Mouse (Mus musculus) brain, embryonic 14.5 days (tissue): ENCODE results near the gene Ddx60.

Source experiments
- CTCF ChIP-seq: fragments of 200-500 bp; IDR thresholded peaks from 2 replicates; pipeline ENCODE4 v1.5.1; 2012; ENCODE audit warnings: inconsistent platforms, mild to moderate bottlenecking, moderate library complexity, borderline replicate concordance; ENCODE audit not compliant: insufficient read depth, insufficient read length; ENCODE audit errors: extremely low read depth
- POLR2A ChIP-seq: fragments of 200-500 bp; IDR thresholded peaks from 2 replicates; pipeline ENCODE4 v1.6.1; 2012; ENCODE audit warnings: mild to moderate bottlenecking, inconsistent platforms, borderline replicate concordance; ENCODE audit not compliant: poor library complexity, insufficient read depth, insufficient read length, severe bottlenecking; ENCODE audit errors: extremely low read depth

DNA sequence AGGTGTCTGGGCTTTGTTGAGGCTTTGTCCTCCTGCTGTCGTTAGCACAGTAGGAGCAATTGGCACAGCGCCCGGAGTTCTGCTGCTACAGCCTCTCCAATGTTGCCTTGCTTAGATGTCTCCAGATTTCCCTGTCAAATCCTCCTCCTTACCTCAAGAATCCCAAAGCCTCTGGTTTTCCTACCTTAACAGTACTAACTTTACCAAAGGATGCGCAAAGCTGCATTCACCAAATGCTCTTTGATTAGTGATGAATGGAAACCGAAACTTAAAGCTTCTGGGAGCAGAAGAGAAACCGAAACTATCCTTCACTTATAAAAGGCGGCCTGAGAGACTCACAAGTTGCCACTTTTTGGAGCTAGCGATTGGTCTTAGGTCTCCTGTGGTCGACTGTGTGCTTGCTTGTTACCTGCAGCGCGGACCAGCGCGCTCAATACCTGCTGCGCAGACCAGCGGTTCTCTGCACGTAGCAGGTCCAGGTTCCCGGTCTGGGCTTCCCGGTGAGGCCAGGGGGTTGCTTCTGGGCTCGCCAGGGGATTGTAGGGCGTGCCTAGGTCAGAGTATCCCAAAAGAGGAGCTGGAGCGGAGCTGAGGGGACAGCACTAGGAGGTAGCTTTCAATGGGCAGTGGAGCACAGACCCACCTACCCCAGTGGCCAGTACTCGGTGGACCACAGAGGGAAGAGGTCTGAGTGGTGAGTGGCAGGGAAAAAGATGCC lies at the start of gene Ddx60:
- no peak for TF ChIP-seq CTCF
- no peak for TF ChIP-seq POLR2A
